In the genomic region with DNA sequence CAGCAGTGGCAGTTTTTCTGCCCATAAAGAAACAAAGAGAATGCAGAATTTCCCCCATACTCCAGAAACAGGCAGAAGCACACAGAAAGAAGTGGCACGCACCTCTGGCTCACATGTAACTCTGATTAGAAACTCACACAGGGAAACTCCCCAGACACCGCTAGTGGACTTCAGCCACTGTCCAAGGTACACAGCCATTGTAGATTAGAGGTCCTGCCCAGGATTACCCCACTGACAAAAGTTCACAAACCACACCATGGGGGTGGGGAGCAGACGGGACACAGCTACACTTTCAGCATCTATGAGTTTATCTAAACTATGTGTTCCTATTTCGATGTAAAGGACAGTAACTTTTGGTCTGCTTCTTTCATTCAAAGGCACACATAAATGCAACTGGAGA, we compare ENCODE assay signal across 19 mouse cellular contexts. TPM values are rescaled to one million over a fixed set of nuclear protein-coding genes. Genes with fewer than 3 reads are reported as not detected.
DNase-seq lines count a peak whose midpoint lies in the region; ATAC-seq and TF ChIP-seq lines count a peak whose summit lies in the region.
"Had no signal": no experiment of that assay in that cellular context is flagged by ENCODE, and none has a peak within 500 bp of the region (broad histone marks: within the 10 kb centered on the region; RNA-seq: fewer than 3 reads in every experiment).

No protein-coding gene starts in this region.

- H3K4me2 ChIP-seq in kidney, embryonic 16.5 days (replicated peaks; ENCODE audit: low read depth, low read length): no peak overlapping the region
- 0 out of 2 replicates have a peak overlapping the region, but pooled peaks have one; percentile 7 for H3K4me2 ChIP-seq in liver, embryonic 14.5 days (ENCODE audit: low read depth)
- no peak overlapping the region for H3K4me2 ChIP-seq in hindbrain, embryonic 14.5 days (replicated peaks)
- H3K4me2 ChIP-seq: embryonic facial prominence, embryonic 13.5 days; limb, embryonic 13.5 days; midbrain, embryonic 15.5 days had no signal

- no peaks in the 10 kb centered on the region for H3K36me3 ChIP-seq in kidney, adult 2 months (ENCODE audit: control insufficient read depth, insufficient read depth, low read length)
- H3K36me3 ChIP-seq in kidney, embryonic 16.5 days (ENCODE audit: insufficient read depth, low read length): no peaks in the 10 kb centered on the region
- no peaks in the 10 kb centered on the region; the same call in 1 of the 2 replicates for H3K36me3 ChIP-seq in liver, embryonic 14.5 days (replicated peaks; ENCODE audit: control insufficient read depth, insufficient read depth, low read depth)
- H3K36me3 ChIP-seq in hindbrain, embryonic 14.5 days (replicated peaks; ENCODE audit: control insufficient read depth, insufficient read depth): no peaks in the 10 kb centered on the region
- H3K36me3 ChIP-seq: midbrain, embryonic 15.5 days had no signal

- no peak for TF ChIP-seq POLR2A in kidney, adult 2 months (IDR thresholded peaks at IDR 0.05; ENCODE audit: low read depth, low read length)

- no peaks in the 10 kb centered on the region for H3K9me3 ChIP-seq in kidney, embryonic 16.5 days (ENCODE audit: low read length)
- no peaks in the 10 kb centered on the region for H3K9me3 ChIP-seq in liver, embryonic 14.5 days (ENCODE audit: control insufficient read depth, low read length)
- H3K9me3 ChIP-seq in hindbrain, embryonic 14.5 days (ENCODE audit: control insufficient read depth, low read length): no peaks in the 10 kb centered on the region
- H3K9me3 ChIP-seq: embryonic facial prominence, embryonic 13.5 days; limb, embryonic 13.5 days; midbrain, embryonic 15.5 days had no signal

- TF ChIP-seq CTCF in kidney, adult 2 months (conservative IDR thresholded peaks at IDR 0.05; ENCODE audit: insufficient read depth, insufficient read length, low read depth, low read length): no peak
- TF ChIP-seq CTCF in liver, embryonic 14.5 days (IDR thresholded peaks at IDR 0.05; ENCODE audit: low read depth): no peak

- H3K27ac ChIP-seq in kidney, adult 2 months (ENCODE audit: insufficient read depth, low read depth, low read length): no peak overlapping the region
- H3K27ac ChIP-seq in kidney, embryonic 16.5 days (ENCODE audit: low read length): no peak overlapping the region
- no peak overlapping the region for H3K27ac ChIP-seq in liver, embryonic 14.5 days
- no peak overlapping the region for H3K27ac ChIP-seq in hindbrain, embryonic 14.5 days
- H3K27ac ChIP-seq: embryonic facial prominence, embryonic 13.5 days; hindbrain, embryonic 10.5 days; limb, embryonic 13.5 days; midbrain, embryonic 15.5 days had no signal

- no peaks in the 10 kb centered on the region for H3K27me3 ChIP-seq in kidney, adult 2 months (replicated peaks; ENCODE audit: control insufficient read depth, insufficient read depth, low read length)
- no peaks in the 10 kb centered on the region for H3K27me3 ChIP-seq in kidney, embryonic 16.5 days (ENCODE audit: insufficient read depth, low read length)
- no peaks in the 10 kb centered on the region for H3K27me3 ChIP-seq in liver, embryonic 14.5 days (ENCODE audit: control insufficient read depth, insufficient read depth, low read length)
- H3K27me3 ChIP-seq in hindbrain, embryonic 14.5 days (ENCODE audit: control insufficient read depth, insufficient read depth, low read length): no peaks in the 10 kb centered on the region
- H3K27me3 ChIP-seq: embryonic facial prominence, embryonic 13.5 days; limb, embryonic 13.5 days; midbrain, embryonic 15.5 days had no signal

- ATAC-seq in kidney, embryonic 16.5 days (ENCODE audit: low FRiP score, low TSS enrichment): no peak
- peak; percentile 55 for ATAC-seq in liver, embryonic 14.5 days (ENCODE audit: insufficient read depth)
- ATAC-seq in hindbrain, embryonic 14.5 days (ENCODE audit: low FRiP score): no peak
- ATAC-seq: forebrain, embryonic 16.5 days; inflammation-experienced regulatory T-cells, adult 6 months; lung, postnatal 0 days; midbrain, embryonic 15.5 days had no signal

- peak; percentile 87 for DNase-seq in kidney, adult 2 months
- peak; percentile 69 to 85 for DNase-seq in kidney, postnatal 36 days
- DNase-seq in liver, embryonic 14.5 days (ENCODE audit: low read depth in 3 of 3, low spot score in 3 of 3): peak in 2 of 3 experiments; percentile 36 to 38
- DNase-seq in hindbrain, embryonic 14.5 days (ENCODE audit: low spot score): no peak
- no peak for DNase-seq in thymus, postnatal 0 days (ENCODE audit: low spot score)
- no peak for DNase-seq in urinary bladder, adult 2 months (ENCODE audit: low spot score)
- no peak for DNase-seq in lung, postnatal 14 days
- DNase-seq: adrenal gland, adult 2 months; cerebellum, adult 18-20 months; thymus, adult 2 months had no signal

- 71% methylated on average over 4 of the region's 4 CpGs for WGBS in kidney, adult 2 months
- WGBS in kidney, embryonic 16.5 days: 94% methylated on average over 4 of the region's 4 CpGs
- WGBS in liver, embryonic 14.5 days (ENCODE audit: insufficient replicate concordance): 73% methylated on average over 4 of the region's 4 CpGs
- WGBS in hindbrain, embryonic 14.5 days: 97% methylated on average over 4 of the region's 4 CpGs

- TF ChIP-seq EP300 in liver, embryonic 14.5 days (IDR thresholded peaks at IDR 0.05; ENCODE audit: low read depth): no peak

- H3K4me1 ChIP-seq in kidney, adult 2 months (ENCODE audit: control insufficient read depth, insufficient read depth, low read length): peaks cover 3% of the 10 kb centered on the region; the same call in 1 of the 2 replicates
- H3K4me1 ChIP-seq in kidney, embryonic 16.5 days (ENCODE audit: insufficient read depth, low read length): peaks cover 9% of the 10 kb centered on the region
- H3K4me1 ChIP-seq in liver, embryonic 14.5 days (replicated peaks; ENCODE audit: control insufficient read depth in 2 of 2, insufficient read depth in 2 of 2, low read length in 1 of 2): peaks cover 14 to 35% of the 10 kb centered on the region in 2 experiments
- no peaks in the 10 kb centered on the region; the same call in 1 of the 2 replicates for H3K4me1 ChIP-seq in hindbrain, embryonic 14.5 days (replicated peaks; ENCODE audit: control insufficient read depth, insufficient read depth, low read length)
- H3K4me1 ChIP-seq: midbrain, embryonic 15.5 days had no signal

- H3K4me3 ChIP-seq in kidney, adult 2 months (ENCODE audit: insufficient read depth, low read depth, low read length): no peak overlapping the region
- no peak overlapping the region for H3K4me3 ChIP-seq in kidney, embryonic 16.5 days (ENCODE audit: low read length)
- no peak overlapping the region for H3K4me3 ChIP-seq in liver, embryonic 14.5 days (ENCODE audit: insufficient read depth in 1 of 2, low read depth in 2 of 2, low read length in 2 of 2)
- no peak overlapping the region for H3K4me3 ChIP-seq in hindbrain, embryonic 14.5 days (replicated peaks; ENCODE audit: low read length)
- H3K4me3 ChIP-seq: embryonic facial prominence, embryonic 13.5 days; hindbrain, embryonic 10.5 days; limb, embryonic 13.5 days; midbrain, embryonic 15.5 days had no signal

- no peak overlapping the region for H3K9ac ChIP-seq in kidney, embryonic 16.5 days (replicated peaks; ENCODE audit: low read length)
- no peak overlapping the region for H3K9ac ChIP-seq in liver, embryonic 14.5 days (replicated peaks)
- no peak overlapping the region for H3K9ac ChIP-seq in hindbrain, embryonic 14.5 days
- H3K9ac ChIP-seq: embryonic facial prominence, embryonic 13.5 days; limb, embryonic 13.5 days; midbrain, embryonic 15.5 days had no signal

RNA-seq across cellular contexts. Expression of a gene that starts 7.3 kb away (rescaled TPM):
- 1.6 and 1.8 TPM in 2 replicates for polyA plus RNA-seq in kidney, adult 2 months (2012; rRNA removed)
- polyA plus RNA-seq in kidney, embryonic 16.5 days (2015; fragmentation: Nextera tagmentation; extraction: Ambion mirVana): 38.4 and 51.5 TPM in 2 replicates
- 10.3 and 20.1 TPM in 2 replicates for polyA plus RNA-seq in liver, embryonic 14.5 days (2012; rRNA removed)
- 48.6 and 49.4 TPM in 2 replicates for polyA plus RNA-seq in liver, embryonic 14.5 days (2014; fragmentation: Nextera tagmentation; extraction: Ambion mirVana)
- 22.7 and 24.2 TPM in 2 replicates for polyA plus RNA-seq in hindbrain, embryonic 14.5 days (2014; fragmentation: Nextera tagmentation; extraction: Ambion mirVana)
- 29.6 and 34.4 TPM in 2 replicates for polyA plus RNA-seq in thymus, postnatal 0 days (2015; fragmentation: Nextera tagmentation; extraction: Ambion mirVana)
- polyA plus RNA-seq in urinary bladder, adult 2 months (2012; rRNA removed): 26.2 and 26.8 TPM in 2 replicates

RNA-seq across cellular contexts. Expression of a gene that starts 24.6 kb away (rescaled TPM):
- polyA plus RNA-seq in kidney, adult 2 months (2012; rRNA removed): not detected in 2 replicates
- 0.11 TPM in 1 of 2 replicates, not detected in the other for polyA plus RNA-seq in kidney, embryonic 16.5 days (2015; fragmentation: Nextera tagmentation; extraction: Ambion mirVana)
- polyA plus RNA-seq in liver, embryonic 14.5 days (2012; rRNA removed): 0.70 and 0.88 TPM in 2 replicates
- polyA plus RNA-seq in liver, embryonic 14.5 days (2014; fragmentation: Nextera tagmentation; extraction: Ambion mirVana): 0.30 and 0.53 TPM in 2 replicates
- polyA plus RNA-seq in hindbrain, embryonic 14.5 days (2014; fragmentation: Nextera tagmentation; extraction: Ambion mirVana): not detected in 2 replicates
- polyA plus RNA-seq in thymus, postnatal 0 days (2015; fragmentation: Nextera tagmentation; extraction: Ambion mirVana): 0.06 and 0.07 TPM in 2 replicates
- 2.6 and 2.9 TPM in 2 replicates for polyA plus RNA-seq in urinary bladder, adult 2 months (2012; rRNA removed)
- polyA plus RNA-seq: adrenal gland, adult 2 months; forebrain, embryonic 16.5 days; heart, embryonic 14.5 days; inflammation-experienced regulatory T-cells, adult 6 months; midbrain, embryonic 15.5 days had no signal

Comparison
In these comparisons a context has a peak if more than half of its experiments do, and no peak if none do; other contexts are left out.
1. DNase-seq: peak in kidney, adult 2 months (single experiment), kidney, postnatal 36 days (2 of 2) and liver, embryonic 14.5 days (2 of 3); none in hindbrain, embryonic 14.5 days (single experiment), thymus, postnatal 0 days (single experiment), urinary bladder, adult 2 months (single experiment) and lung, postnatal 14 days (single experiment).